Mouse (Mus musculus) limb, embryonic 15.5 days (tissue): ENCODE data around the gene Gpd1l. TPM values are rescaled to one million over a fixed set of nuclear protein-coding genes. Genes with fewer than 3 reads are reported as not detected.
A peak's percentile ranks its signal among the peaks of the same experiment; 100 is the strongest.

Source experiments
- ATAC-seq: fragments of 200-750 bp; cut with Nextera tagmentation; 2 replicates; pipeline ENCODE4 v1.8.0; 2017; ENCODE audit warnings: low read depth, moderate TSS enrichment; ENCODE audit not compliant: insufficient number of reproducible peaks, low FRiP score, low TSS enrichment
- H3K27ac ChIP-seq: fragments of 300-500 bp; sonication (generic); 2 replicates; pipeline ENCODE4 v1.5.1; 2015; ENCODE audit warnings: moderate library complexity, mild to moderate bottlenecking, inconsistent platforms
- H3K27me3 ChIP-seq: fragments of 300-500 bp; sonication (generic); 2 replicates; pipeline ENCODE4 v1.6.1; 2015; ENCODE audit warnings: inconsistent platforms
- H3K36me3 ChIP-seq: fragments of 300-500 bp; sonication (generic); 2 replicates; pipeline ENCODE4 v1.6.1; 2015; ENCODE audit warnings: inconsistent platforms
- H3K4me1 ChIP-seq: fragments of 300-500 bp; sonication (generic); 2 replicates; pipeline ENCODE4 v1.6.1; 2015; ENCODE audit warnings: inconsistent platforms
- H3K4me2 ChIP-seq: fragments of 300-500 bp; sonication (generic); 2 replicates; pipeline ENCODE4 v1.6.1; 2015; ENCODE audit warnings: mild to moderate bottlenecking, inconsistent platforms
- H3K4me3 ChIP-seq: fragments of 300-500 bp; sonication (generic); 2 replicates; pipeline ENCODE4 v1.5.1; 2015; ENCODE audit warnings: mild to moderate bottlenecking, inconsistent platforms
- H3K9ac ChIP-seq: fragments of 300-500 bp; sonication (generic); 2 replicates; pipeline ENCODE4 v1.6.1; 2015; ENCODE audit warnings: inconsistent platforms
- H3K9me3 ChIP-seq: fragments of 300-500 bp; sonication (generic); 2 replicates; pipeline ENCODE4 v1.6.1; 2016; ENCODE audit warnings: inconsistent platforms
- WGBS: fragments of 180-500 bp; shearing (Covaris S2); methylation state at CpG from one replicate; pipeline ENCODE4 v1.1.7; 2015; 5-methylcytosine and 5-hydroxymethylcytosine counted together
- polyA plus RNA-seq: library from polyadenylated mRNA; unstranded; fragments of >200 nt; fragmentation: Nextera tagmentation; extraction: Ambion mirVana; gene quantifications from 2 replicates; pipeline ENCODE4 v1.2.1, GENCODE M21; 2015

The Gpd1l gene
- polyA plus RNA-seq, 1 experiment from 2014 or later = 10.8 TPM

DNA sequence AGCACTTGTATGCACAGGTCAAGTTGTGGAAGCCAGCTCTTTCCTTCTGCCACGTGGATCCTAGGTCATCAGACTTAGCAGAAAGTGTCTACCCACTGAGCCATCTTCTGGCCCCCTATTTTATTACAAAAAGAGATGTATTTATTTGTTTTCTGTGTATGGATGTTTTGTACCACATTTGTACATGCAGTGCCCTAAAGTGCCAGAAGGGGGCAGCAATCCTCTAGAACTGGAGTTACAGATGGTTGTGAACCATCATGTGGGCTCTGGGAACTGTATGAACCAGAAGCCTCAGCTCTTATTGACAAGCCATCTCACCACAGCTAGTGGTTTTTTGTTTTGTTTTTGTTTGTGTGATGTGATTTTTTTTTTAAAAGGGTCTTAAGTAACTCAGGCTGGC lies 19.1 kb upstream of the Gpd1l start:
- Histone ChIP-seq H3K36me3 (no peaks in the 10 kb centered on the region), H3K9ac (no peak overlapping the region), H3K27ac (no peak overlapping the region), H3K4me2 (no peak overlapping the region), H3K27me3 (no peaks in the 10 kb centered on the region), H3K4me3 (no peak overlapping the region), H3K4me1 (peaks cover 6% of the 10 kb centered on the region; the same call in 1 of the 2 replicates), H3K9me3 (no peaks in the 10 kb centered on the region)
- WGBS = 38% methylated on average over 1 of the region's 1 CpGs
- ATAC-seq = no peak

GRCm38 (mm10) chr9:114948395-114948794 lies 14.6 kb upstream of the Gpd1l start:
- no peak overlapping the region for H3K27ac ChIP-seq
- H3K27me3 ChIP-seq = no peaks in the 10 kb centered on the region
- no peak overlapping the region for H3K4me3 ChIP-seq
- H3K9me3 ChIP-seq = no peaks in the 10 kb centered on the region
- H3K36me3 ChIP-seq = no peaks in the 10 kb centered on the region
- 46% methylated on average over 5 of the region's 5 CpGs for WGBS
- H3K4me2 ChIP-seq = no peak overlapping the region
- no peak overlapping the region for H3K9ac ChIP-seq
- peaks cover 6% of the 10 kb centered on the region; the same call in 1 of the 2 replicates for H3K4me1 ChIP-seq
- ATAC-seq = peak; percentile 65; the same call in 1 of the 2 replicates

DNA sequence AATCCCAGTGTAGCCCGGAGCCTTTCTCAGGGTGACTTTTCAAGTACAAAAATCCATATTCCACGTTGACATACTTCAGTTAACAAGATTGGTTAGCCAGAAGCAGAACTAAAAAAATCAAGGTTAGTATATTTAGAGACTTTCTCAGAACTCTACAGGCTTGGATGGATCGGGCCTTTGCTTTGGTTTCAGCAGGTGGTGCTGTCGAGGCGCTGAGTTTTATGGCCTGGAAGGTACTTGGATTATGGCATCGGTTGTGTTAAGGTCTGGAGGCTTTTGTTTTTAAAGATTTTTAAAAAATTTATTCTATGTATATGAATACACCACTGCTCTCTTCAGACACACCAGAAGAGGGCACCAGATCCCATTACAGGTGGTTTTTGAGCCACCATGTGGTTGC lies 11.8 kb upstream of the Gpd1l start:
- H3K27ac ChIP-seq = no peak overlapping the region
- no peaks in the 10 kb centered on the region for H3K9me3 ChIP-seq
- H3K4me3 ChIP-seq = no peak overlapping the region
- H3K4me1 ChIP-seq = peaks cover 6% of the 10 kb centered on the region; the same call in 1 of the 2 replicates
- no peak overlapping the region for H3K9ac ChIP-seq
- ATAC-seq = no peak
- 87% methylated on average over 6 of the region's 6 CpGs for WGBS
- no peaks in the 10 kb centered on the region for H3K36me3 ChIP-seq
- no peaks in the 10 kb centered on the region for H3K27me3 ChIP-seq
- H3K4me2 ChIP-seq = no peak overlapping the region

DNA sequence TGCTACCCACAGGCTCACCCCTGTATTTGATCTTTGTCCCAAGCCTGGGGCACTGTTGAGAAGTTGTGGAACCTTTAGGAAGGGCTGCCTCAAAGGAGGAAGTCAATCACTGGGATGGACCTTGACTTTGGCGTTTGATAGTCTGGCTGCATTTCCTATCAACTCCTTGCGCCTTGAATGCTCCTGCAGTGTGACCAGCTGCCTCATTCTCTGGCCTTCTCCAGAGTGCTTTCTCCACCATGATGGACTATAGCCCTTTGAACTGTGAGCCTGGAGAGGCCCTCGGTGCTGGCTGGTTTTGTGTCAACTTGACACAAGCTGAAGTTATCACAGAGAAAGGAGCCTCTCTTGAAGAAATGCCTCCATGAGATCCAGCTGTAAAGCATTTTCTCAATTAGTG lies 10.9 kb upstream of the Gpd1l start:
- no peak for ATAC-seq
- Histone ChIP-seq H3K9ac (no peak overlapping the region), H3K27me3 (no peaks in the 10 kb centered on the region), H3K4me3 (no peak overlapping the region), H3K9me3 (no peaks in the 10 kb centered on the region), H3K4me2 (no peak overlapping the region), H3K27ac (no peak overlapping the region), H3K4me1 (peaks cover 6% of the 10 kb centered on the region; the same call in 1 of the 2 replicates), H3K36me3 (no peaks in the 10 kb centered on the region)
- WGBS = 90% methylated on average over 3 of the region's 3 CpGs

GRCm38 (mm10) chr9:114936687-114937086 lies 2.9 kb upstream of the Gpd1l start:
- no peak overlapping the region for H3K9ac ChIP-seq
- H3K4me1 ChIP-seq = peaks cover 16% of the 10 kb centered on the region
- H3K9me3 ChIP-seq = no peaks in the 10 kb centered on the region
- no peak overlapping the region for H3K27ac ChIP-seq
- no peaks in the 10 kb centered on the region for H3K27me3 ChIP-seq
- no peak overlapping the region for H3K4me3 ChIP-seq
- WGBS = 67% methylated on average over 2 of the region's 2 CpGs
- H3K36me3 ChIP-seq = no peaks in the 10 kb centered on the region
- no peak for ATAC-seq
- no peak overlapping the region for H3K4me2 ChIP-seq

- H3K4me2 ChIP-seq = no peak overlapping the region
- H3K9me3 ChIP-seq = no peaks in the 10 kb centered on the region
- no peak overlapping the region for H3K4me3 ChIP-seq
- peaks cover 16% of the 10 kb centered on the region for H3K4me1 ChIP-seq
- no peak overlapping the region for H3K9ac ChIP-seq
- WGBS = 72% methylated on average over 4 of the region's 4 CpGs
- no peaks in the 10 kb centered on the region for H3K36me3 ChIP-seq
- H3K27me3 ChIP-seq = no peaks in the 10 kb centered on the region
- ATAC-seq = no peak
- H3K27ac ChIP-seq = no peak overlapping the region
Measured at GRCm38 (mm10) chr9:114935321-114935720, 1.5 kb upstream of the Gpd1l start.

- peak overlapping the region; percentile 96 for H3K4me2 ChIP-seq
- H3K27me3 ChIP-seq = no peaks in the 10 kb centered on the region
- no peaks in the 10 kb centered on the region for H3K9me3 ChIP-seq
- H3K27ac ChIP-seq = peak overlapping the region; percentile 75; the same call in 1 of the 2 replicates
- ATAC-seq = no peak
- no peaks in the 10 kb centered on the region for H3K36me3 ChIP-seq
- 51% methylated on average over 11 of the region's 11 CpGs for WGBS
- peaks cover 16% of the 10 kb centered on the region for H3K4me1 ChIP-seq
- H3K4me3 ChIP-seq = peak overlapping the region; percentile 77
- no peak overlapping the region for H3K9ac ChIP-seq
Measured at GRCm38 (mm10) chr9:114934231-114934630, 444 bp upstream of the Gpd1l start.

DNA sequence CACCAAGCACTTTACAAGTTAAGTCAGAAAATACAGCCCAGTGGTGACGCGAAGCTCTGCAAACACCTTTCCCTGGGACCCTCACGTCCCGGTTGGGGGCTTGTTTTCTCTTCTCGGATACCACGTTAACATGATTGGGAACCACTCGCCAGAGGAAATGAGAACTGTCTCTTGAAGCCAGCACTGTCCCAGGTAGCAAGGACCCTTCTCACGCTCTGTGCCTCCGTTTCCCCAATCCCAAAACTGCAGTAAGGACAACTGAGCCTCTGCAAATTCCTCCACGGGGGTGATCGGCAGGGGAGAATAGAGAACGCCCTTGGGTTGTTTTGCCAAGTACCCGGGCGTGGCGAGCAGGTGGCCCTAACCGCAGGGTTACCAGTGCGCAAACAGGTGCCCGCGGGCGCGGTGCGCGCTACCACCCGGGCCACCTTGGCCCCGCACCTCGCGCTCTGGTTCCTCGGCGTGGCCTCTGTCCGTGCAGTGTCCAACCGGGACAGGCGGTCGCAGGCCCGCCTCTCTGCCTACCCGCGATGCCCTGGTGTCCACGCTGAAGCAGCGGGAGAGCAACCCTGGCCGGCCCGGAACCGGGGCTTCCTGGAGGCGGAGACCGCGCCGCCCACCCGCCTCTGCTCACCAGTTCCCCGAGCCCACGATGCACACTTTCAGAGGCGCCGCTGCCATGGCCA lies 607 bp downstream of the Gpd1l start:
- no peaks in the 10 kb centered on the region for H3K27me3 ChIP-seq
- WGBS = under 1% methylated on average over 50 of the region's 50 CpGs
- peak overlapping the region; percentile 77 for H3K4me3 ChIP-seq
- peaks cover 16% of the 10 kb centered on the region for H3K4me1 ChIP-seq
- no peak; the same call in 1 of the 2 replicates for ATAC-seq
- H3K9me3 ChIP-seq = no peaks in the 10 kb centered on the region
- H3K27ac ChIP-seq = peak overlapping the region; percentile 75
- peak overlapping the region; percentile 96 for H3K4me2 ChIP-seq
- H3K9ac ChIP-seq = peak overlapping the region; percentile 63
- no peaks in the 10 kb centered on the region for H3K36me3 ChIP-seq

- Histone ChIP-seq H3K9ac (peak overlapping the region; percentile 63; the same call in 1 of the 2 replicates), H3K4me2 (peak overlapping the region; percentile 96), H3K4me1 (peaks cover 16% of the 10 kb centered on the region), H3K27ac (no peak overlapping the region), H3K27me3 (no peaks in the 10 kb centered on the region), H3K9me3 (no peaks in the 10 kb centered on the region), H3K36me3 (no peaks in the 10 kb centered on the region), H3K4me3 (peak overlapping the region; percentile 77)
- ATAC-seq = no peak
- WGBS = 20% methylated on average over 13 of the region's 13 CpGs
Measured at GRCm38 (mm10) chr9:114932607-114933006, 1.2 kb downstream of the Gpd1l start.

DNA sequence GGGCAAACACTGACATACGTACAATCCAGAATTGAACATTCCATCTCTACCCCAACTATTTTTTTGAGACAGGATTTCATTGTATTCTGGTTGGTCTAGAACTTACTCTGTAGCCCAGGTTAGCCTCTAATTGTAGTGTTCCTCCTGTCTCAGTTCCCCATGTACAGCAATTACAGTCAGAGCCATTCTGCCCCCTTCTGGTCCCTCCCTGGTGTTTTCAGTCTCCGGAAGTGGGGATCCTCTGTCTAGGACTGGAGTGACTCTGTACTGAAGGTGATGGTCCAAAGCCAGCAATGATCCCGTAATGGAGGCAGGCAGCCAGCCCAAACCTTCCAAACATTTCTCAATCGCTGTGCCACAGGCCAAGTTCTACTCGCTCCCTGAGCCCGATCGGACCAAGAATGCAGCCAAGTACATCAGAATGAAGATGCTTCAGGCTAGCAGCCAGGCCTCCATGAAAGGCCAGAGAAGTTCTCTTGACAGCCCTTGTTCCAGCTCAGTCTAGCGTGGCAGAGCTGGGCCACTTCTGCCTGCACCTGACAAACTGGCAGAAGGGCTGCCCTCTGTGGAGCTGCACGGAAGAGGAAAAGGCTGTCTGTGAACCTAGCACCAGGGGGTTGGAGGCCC lies 3.2 kb downstream of the Gpd1l start:
- H3K27ac ChIP-seq = no peak overlapping the region
- ATAC-seq = no peak
- peaks cover 16% of the 10 kb centered on the region for H3K4me1 ChIP-seq
- H3K36me3 ChIP-seq = no peaks in the 10 kb centered on the region
- no peaks in the 10 kb centered on the region for H3K9me3 ChIP-seq
- no peak overlapping the region for H3K9ac ChIP-seq
- no peak overlapping the region for H3K4me3 ChIP-seq
- H3K4me2 ChIP-seq = no peak overlapping the region
- H3K27me3 ChIP-seq = no peaks in the 10 kb centered on the region
- 79% methylated on average over 9 of the region's 9 CpGs for WGBS

GRCm38 (mm10) chr9:114925571-114925970 lies 8.2 kb downstream of the Gpd1l start:
- H3K9me3 ChIP-seq = no peaks in the 10 kb centered on the region
- H3K27ac ChIP-seq = no peak overlapping the region
- H3K4me2 ChIP-seq = no peak overlapping the region
- no peaks in the 10 kb centered on the region for H3K27me3 ChIP-seq
- 87% methylated on average over 5 of the region's 5 CpGs for WGBS
- ATAC-seq = no peak
- peaks cover 5% of the 10 kb centered on the region; the same call in 1 of the 2 replicates for H3K4me1 ChIP-seq
- no peak overlapping the region for H3K4me3 ChIP-seq
- no peaks in the 10 kb centered on the region for H3K36me3 ChIP-seq
- no peak overlapping the region for H3K9ac ChIP-seq

- H3K9ac ChIP-seq = no peak overlapping the region
- no peak overlapping the region for H3K27ac ChIP-seq
- 79% methylated on average over 10 of the region's 10 CpGs for WGBS
- ATAC-seq = no peak
- H3K9me3 ChIP-seq = no peaks in the 10 kb centered on the region
- H3K4me1 ChIP-seq = peaks cover 5% of the 10 kb centered on the region; the same call in 1 of the 2 replicates
- H3K27me3 ChIP-seq = no peaks in the 10 kb centered on the region
- H3K4me2 ChIP-seq = no peak overlapping the region
- no peaks in the 10 kb centered on the region for H3K36me3 ChIP-seq
- H3K4me3 ChIP-seq = no peak overlapping the region
Measured at GRCm38 (mm10) chr9:114925039-114925438, 8.7 kb downstream of the Gpd1l start.
